8 mouse cellular contexts compared by ENCODE assay signal in genomic region chr12:101811181-101811580, GRCm38 (mm10). TPM values are rescaled to one million over a fixed set of nuclear protein-coding genes. Genes with fewer than 3 reads are reported as not detected.
DNase-seq lines count a peak whose midpoint lies in the region; ATAC-seq and TF ChIP-seq lines count a peak whose summit lies in the region.
"Had no signal": no experiment of that assay in that cellular context is flagged by ENCODE, and none has a peak within 500 bp of the region (broad histone marks: within the 10 kb centered on the region; RNA-seq: fewer than 3 reads in every experiment).

No protein-coding gene starts in this region.

- H3K36me3 ChIP-seq in kidney, embryonic 15.5 days, result no peaks in the 10 kb centered on the region
- H3K36me3 ChIP-seq in E14TG2a.4 (ENCODE audit: insufficient read depth, low read length), result no peaks in the 10 kb centered on the region
- H3K36me3 ChIP-seq: stomach, embryonic 15.5 days had no signal

- TF ChIP-seq CTCF in E14TG2a.4 (conservative IDR thresholded peaks at IDR 0.05; ENCODE audit: low read length) (peak; percentile 56), Patski (IDR thresholded peaks at IDR 0.05) (peak; percentile 48)

- peak; percentile 52 for DNase-seq in kidney, adult 9 months
- no peak for DNase-seq in Patski (ENCODE audit: low read depth, low spot score)
- DNase-seq in lung, postnatal 14 days, result peak; percentile 53
- no peak for DNase-seq in spleen, postnatal 4 days (ENCODE audit: low spot score in 2 of 2)

- in situ Hi-C loops in Patski (cut with MboI; ENCODE audit: low pct_unique_long_range_greater_than_20kb), result no loop called here

- no peaks in the 10 kb centered on the region for H3K4me1 ChIP-seq in kidney, embryonic 15.5 days
- no peaks in the 10 kb centered on the region for H3K4me1 ChIP-seq in E14TG2a.4 (replicated peaks; ENCODE audit: low read depth, low read length)
- H3K4me1 ChIP-seq: stomach, embryonic 15.5 days had no signal

- H3K27ac ChIP-seq in kidney, embryonic 15.5 days, result no peak overlapping the region
- H3K27ac ChIP-seq: stomach, embryonic 15.5 days had no signal

- ATAC-seq in kidney, embryonic 15.5 days (replicated peaks; ENCODE audit: low FRiP score), result no peak
- ATAC-seq in Patski, result no peak
- no peak for ATAC-seq in monocyte, adult 5-6 weeks (replicated peaks; ENCODE audit: insufficient number of reproducible peaks, low FRiP score, low TSS enrichment, poor library complexity, severe bottlenecking)

- H3K9me3 ChIP-seq in kidney, embryonic 15.5 days (replicated peaks), result no peaks in the 10 kb centered on the region
- no peaks in the 10 kb centered on the region for H3K9me3 ChIP-seq in E14TG2a.4 (ENCODE audit: low read length)
- H3K9me3 ChIP-seq: stomach, embryonic 15.5 days had no signal

- no peak overlapping the region for H3K4me3 ChIP-seq in kidney, embryonic 15.5 days (replicated peaks)
- H3K4me3 ChIP-seq in E14TG2a.4 (replicated peaks; ENCODE audit: low read length), result no peak overlapping the region
- H3K4me3 ChIP-seq: stomach, embryonic 15.5 days had no signal

- POLR2A ChIA-PET in Patski (lab: Charles Lee), result no interaction called here

- WGBS in kidney, embryonic 15.5 days, result 64% methylated on average over 6 of the region's 6 CpGs

- H3K27me3 ChIP-seq in kidney, embryonic 15.5 days, result no peaks in the 10 kb centered on the region
- no peaks in the 10 kb centered on the region for H3K27me3 ChIP-seq in E14TG2a.4 (ENCODE audit: insufficient read depth, low read length)
- no peaks in the 10 kb centered on the region for H3K27me3 ChIP-seq in Patski
- H3K27me3 ChIP-seq: stomach, embryonic 15.5 days had no signal

- CTCF ChIA-PET in Patski (lab: Charles Lee), result interaction anchor here (0.8 to 1.6 kb wide), 2 partner anchors 8 to 9 kb away, joined by 3 to 4 read pairs; partner anchors contain the start of gene Fbln5

- no peak overlapping the region for H3K4me2 ChIP-seq in kidney, embryonic 15.5 days
- H3K4me2 ChIP-seq: stomach, embryonic 15.5 days had no signal

- H3K9ac ChIP-seq in kidney, embryonic 15.5 days, result no peak overlapping the region
- H3K9ac ChIP-seq: stomach, embryonic 15.5 days had no signal

RNA-seq across cellular contexts. Expression of gene Fbln5, which starts 7.7 kb away (rescaled TPM):
- polyA plus RNA-seq in kidney, embryonic 15.5 days (2015; fragmentation: Nextera tagmentation; extraction: Ambion mirVana), result 111 and 112 TPM in 2 replicates
- polyA plus RNA-seq in Patski (2021), result 2.3 TPM
- total RNA-seq in monocyte, adult 5-6 weeks (2017), result not detected in 3 replicates

Comparison
In these comparisons a context has a peak if more than half of its experiments do, and no peak if none do; other contexts are left out.
1. DNase-seq: peak in kidney, adult 9 months (single experiment) and lung, postnatal 14 days (single experiment); none in Patski (single experiment) and spleen, postnatal 4 days (0 of 2).
2. RNA of gene Fbln5, which starts 7.7 kb away (polyA plus RNA-seq): 111 to 112 TPM in kidney, embryonic 15.5 days; 2.3 TPM in Patski (single experiment); every median in the first group is over 10 times any median in the second.